Mouse (Mus musculus): ENCODE measurements around the gene Cers6. TPM values are rescaled to one million over a fixed set of nuclear protein-coding genes. Genes with fewer than 3 reads are reported as not detected.

Cers6 gene
- polyA plus RNA-seq, 1 experiment from 2014 or later, result 80.1 TPM

- no peak for ATAC-seq (ENCODE audit: low FRiP score)
- whole genome bisulfite sequencing, result 92% methylated on average over 5 of the region's 5 CpGs
These were observed 200.9 kb downstream of the Cers6 start for GRCm38 (mm10) chr2:69061910-69062689.

GRCm38 (mm10) chr2:69064759-69065158 is 203.5 kb downstream of the Cers6 start:
- WGBS, result 89% methylated on average over 6 of the region's 6 CpGs
- ATAC-seq (ENCODE audit: low FRiP score), result no peak
- Histone ChIP-seq H3K27me3 (ENCODE audit: control insufficient read depth, insufficient read depth, low read length) (no peaks in the 10 kb centered on the region), H3K36me3 (replicated peaks; ENCODE audit: control insufficient read depth, insufficient read depth) (no peaks in the 10 kb centered on the region), H3K9ac (no peak overlapping the region), H3K4me3 (replicated peaks; ENCODE audit: low read length) (no peak overlapping the region), H3K9me3 (ENCODE audit: control insufficient read depth, low read length) (no peaks in the 10 kb centered on the region), H3K27ac (no peak overlapping the region), H3K4me1 (replicated peaks; ENCODE audit: control insufficient read depth, insufficient read depth, low read length) (no peaks in the 10 kb centered on the region), H3K4me2 (replicated peaks) (no peak overlapping the region)
- DNase-seq (ENCODE audit: low spot score), result no peak

More at GRCm38 (mm10) chr2:69061910-69062689, 200.9 kb downstream of the Cers6 start:
- no peak overlapping the region for H3K4me3 ChIP-seq (replicated peaks; ENCODE audit: low read length)
- H3K9ac ChIP-seq, result no peak overlapping the region
- no peaks in the 10 kb centered on the region for H3K36me3 ChIP-seq (replicated peaks; ENCODE audit: control insufficient read depth, insufficient read depth)
- no peak for DNase-seq (ENCODE audit: low spot score)
- no peak overlapping the region for H3K4me2 ChIP-seq (replicated peaks)
- no peaks in the 10 kb centered on the region for H3K4me1 ChIP-seq (replicated peaks; ENCODE audit: control insufficient read depth, insufficient read depth, low read length)
- H3K27ac ChIP-seq, result no peak overlapping the region
- no peaks in the 10 kb centered on the region for H3K9me3 ChIP-seq (ENCODE audit: control insufficient read depth, low read length)
- no peaks in the 10 kb centered on the region for H3K27me3 ChIP-seq (ENCODE audit: control insufficient read depth, insufficient read depth, low read length)

DNA sequence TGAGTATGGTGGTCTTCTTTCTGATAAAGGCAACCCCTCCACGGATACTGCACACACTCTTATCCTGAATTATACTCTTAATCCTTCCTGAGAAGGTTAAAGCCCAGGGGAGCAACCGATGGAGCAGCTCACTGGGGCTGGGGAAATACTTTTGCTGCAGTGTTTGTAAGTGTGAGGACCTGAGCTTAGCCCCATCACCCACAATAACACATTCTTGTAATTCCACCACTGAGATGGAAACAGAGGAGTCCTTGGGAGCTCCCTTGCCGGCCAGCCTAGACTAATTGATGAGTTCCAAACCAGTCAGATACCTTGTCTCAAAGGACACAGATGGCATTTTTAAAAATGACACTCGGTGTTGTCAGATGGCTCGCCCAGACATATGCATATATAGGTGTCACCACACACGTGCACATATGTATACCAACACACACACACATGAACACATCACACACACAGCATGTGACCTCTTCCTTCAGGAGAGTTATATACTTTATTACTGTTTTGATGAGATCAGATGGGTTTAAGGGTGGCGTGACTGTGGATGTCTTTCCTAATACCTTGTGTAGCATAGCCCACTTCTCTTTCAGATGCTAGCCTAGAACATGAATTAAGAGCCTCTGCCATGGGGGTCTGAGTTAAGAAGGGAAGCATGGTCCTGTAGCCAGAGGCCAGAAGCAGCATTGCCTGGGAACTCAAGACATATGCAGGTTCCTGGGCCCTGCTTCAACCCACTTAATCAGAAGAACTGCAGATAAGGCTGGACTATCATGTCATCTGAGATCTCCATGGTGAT is 210.4 kb downstream of the Cers6 start:
- Histone ChIP-seq H3K4me3 (replicated peaks; ENCODE audit: low read length) (no peak overlapping the region), H3K27ac (no peak overlapping the region), H3K36me3 (replicated peaks; ENCODE audit: control insufficient read depth, insufficient read depth) (no peaks in the 10 kb centered on the region), H3K9me3 (ENCODE audit: control insufficient read depth, low read length) (no peaks in the 10 kb centered on the region), H3K4me1 (replicated peaks; ENCODE audit: control insufficient read depth, insufficient read depth, low read length) (no peaks in the 10 kb centered on the region), H3K27me3 (ENCODE audit: control insufficient read depth, insufficient read depth, low read length) (no peaks in the 10 kb centered on the region), H3K4me2 (replicated peaks) (no peak overlapping the region), H3K9ac (no peak overlapping the region)
- WGBS, result 79% methylated on average over 7 of the region's 7 CpGs
- no peak for DNase-seq (ENCODE audit: low spot score)
- ATAC-seq (ENCODE audit: low FRiP score), result no peak

- Histone ChIP-seq H3K27ac (no peak overlapping the region), H3K4me3 (replicated peaks; ENCODE audit: low read length) (no peak overlapping the region), H3K9me3 (ENCODE audit: control insufficient read depth, low read length) (no peaks in the 10 kb centered on the region), H3K36me3 (replicated peaks; ENCODE audit: control insufficient read depth, insufficient read depth) (no peaks in the 10 kb centered on the region), H3K4me1 (replicated peaks; ENCODE audit: control insufficient read depth, insufficient read depth, low read length) (no peaks in the 10 kb centered on the region), H3K9ac (no peak overlapping the region), H3K4me2 (replicated peaks) (no peak overlapping the region), H3K27me3 (ENCODE audit: control insufficient read depth, insufficient read depth, low read length) (no peaks in the 10 kb centered on the region)
- DNase-seq (ENCODE audit: low spot score) (no peak), ATAC-seq (ENCODE audit: low FRiP score) (no peak)
- WGBS, result 77% methylated on average over 3 of the region's 3 CpGs
These were observed 215.9 kb downstream of the Cers6 start for GRCm38 (mm10) chr2:69077189-69077588.

- Histone ChIP-seq H3K27ac (no peak overlapping the region), H3K4me3 (replicated peaks; ENCODE audit: low read length) (no peak overlapping the region), H3K4me1 (replicated peaks; ENCODE audit: control insufficient read depth, insufficient read depth, low read length) (no peaks in the 10 kb centered on the region), H3K9me3 (ENCODE audit: control insufficient read depth, low read length) (no peaks in the 10 kb centered on the region), H3K9ac (no peak overlapping the region), H3K27me3 (ENCODE audit: control insufficient read depth, insufficient read depth, low read length) (no peaks in the 10 kb centered on the region), H3K36me3 (replicated peaks; ENCODE audit: control insufficient read depth, insufficient read depth) (no peaks in the 10 kb centered on the region), H3K4me2 (replicated peaks) (no peak overlapping the region)
- 97% methylated on average over 1 of the region's 1 CpGs for WGBS
- ATAC-seq (ENCODE audit: low FRiP score), result no peak
- no peak for DNase-seq (ENCODE audit: low spot score)
These were observed 219.5 kb downstream of the Cers6 start for GRCm38 (mm10) chr2:69080760-69081159.

GRCm38 (mm10) chr2:69082499-69083197 is 221.4 kb downstream of the Cers6 start:
- Histone ChIP-seq H3K9ac (no peak overlapping the region), H3K27me3 (ENCODE audit: control insufficient read depth, insufficient read depth, low read length) (no peaks in the 10 kb centered on the region), H3K36me3 (replicated peaks; ENCODE audit: control insufficient read depth, insufficient read depth) (no peaks in the 10 kb centered on the region), H3K4me1 (replicated peaks; ENCODE audit: control insufficient read depth, insufficient read depth, low read length) (peaks cover 15% of the 10 kb centered on the region), H3K27ac (no peak overlapping the region), H3K4me3 (replicated peaks; ENCODE audit: low read length) (no peak overlapping the region), H3K4me2 (replicated peaks) (no peak overlapping the region), H3K9me3 (ENCODE audit: control insufficient read depth, low read length) (no peaks in the 10 kb centered on the region)
- 47% methylated on average over 8 of the region's 8 CpGs for WGBS
- ATAC-seq (ENCODE audit: low FRiP score) (0 out of 2 replicates have a peak, but pooled peaks have one; percentile 41), DNase-seq (ENCODE audit: low spot score) (no peak)

DNA sequence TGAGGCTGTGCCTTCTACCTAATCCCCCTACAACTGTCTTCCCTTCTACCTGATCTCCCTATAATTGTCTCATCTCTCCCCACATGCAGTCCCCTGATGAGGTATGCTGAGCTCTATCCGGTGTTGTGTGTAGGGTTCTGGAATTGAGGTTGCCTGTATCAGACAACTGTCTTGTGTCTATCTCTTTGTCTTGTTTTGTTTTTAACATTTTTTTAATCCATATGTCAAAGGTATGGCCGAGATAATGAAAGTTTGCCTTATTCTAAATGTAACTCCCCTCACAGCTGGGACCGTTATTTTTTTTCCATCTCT is 221.9 kb downstream of the Cers6 start:
- no peak overlapping the region for H3K4me3 ChIP-seq (replicated peaks; ENCODE audit: low read length)
- H3K9ac ChIP-seq, result no peak overlapping the region
- H3K27ac ChIP-seq, result no peak overlapping the region
- H3K9me3 ChIP-seq (ENCODE audit: control insufficient read depth, low read length), result no peaks in the 10 kb centered on the region
- WGBS, result 80% methylated on average over 3 of the region's 3 CpGs
- peaks cover 17% of the 10 kb centered on the region for H3K4me1 ChIP-seq (replicated peaks; ENCODE audit: control insufficient read depth, insufficient read depth, low read length)
- no peaks in the 10 kb centered on the region for H3K27me3 ChIP-seq (ENCODE audit: control insufficient read depth, insufficient read depth, low read length)
- no peak overlapping the region for H3K4me2 ChIP-seq (replicated peaks)
- DNase-seq (ENCODE audit: low spot score), result no peak
- no peaks in the 10 kb centered on the region for H3K36me3 ChIP-seq (replicated peaks; ENCODE audit: control insufficient read depth, insufficient read depth)
- no peak for ATAC-seq (ENCODE audit: low FRiP score)

GRCm38 (mm10) chr2:69084416-69084815 is 223.2 kb downstream of the Cers6 start:
- Histone ChIP-seq H3K27me3 (ENCODE audit: control insufficient read depth, insufficient read depth, low read length) (no peaks in the 10 kb centered on the region), H3K4me2 (replicated peaks) (no peak overlapping the region), H3K9ac (no peak overlapping the region), H3K36me3 (replicated peaks; ENCODE audit: control insufficient read depth, insufficient read depth) (no peaks in the 10 kb centered on the region), H3K4me1 (replicated peaks; ENCODE audit: control insufficient read depth, insufficient read depth, low read length) (peaks cover 17% of the 10 kb centered on the region), H3K27ac (no peak overlapping the region), H3K9me3 (ENCODE audit: control insufficient read depth, low read length) (no peaks in the 10 kb centered on the region), H3K4me3 (replicated peaks; ENCODE audit: low read length) (no peak overlapping the region)
- ATAC-seq (ENCODE audit: low FRiP score) (no peak), DNase-seq (ENCODE audit: low spot score) (no peak)
- 89% methylated on average over 6 of the region's 6 CpGs for WGBS

Measured in hindbrain, embryonic 14.5 days (tissue).